Comparison of ENCODE assay signal across 10 mouse cellular contexts in genomic region chr15:85162693-85163663, GRCm38 (mm10). TPM values are rescaled to one million over a fixed set of nuclear protein-coding genes. Genes with fewer than 3 reads are reported as not detected.
DNase-seq lines count a peak whose midpoint lies in the region; ATAC-seq and TF ChIP-seq lines count a peak whose summit lies in the region.
"Had no signal": no experiment of that assay in that cellular context is flagged by ENCODE, and none has a peak within 500 bp of the region (broad histone marks: within the 10 kb centered on the region; RNA-seq: fewer than 3 reads in every experiment).

No protein-coding gene starts in this region.

- H3K4me2 ChIP-seq in forebrain, embryonic 16.5 days (ENCODE audit: low read length): no peak overlapping the region

- DNase-seq in cerebellum, postnatal 10 days: peak; percentile 16 to 22
- DNase-seq in cerebellum, postnatal 25 days: no peak
- DNase-seq in gastrocnemius, adult 2 months: peak; percentile 77
- DNase-seq in kidney, adult 18-20 months: peak; percentile 13
- peak; percentile 49 to 71 for DNase-seq in lung, postnatal 4 days
- DNase-seq in frontal cortex, postnatal 10 days (ENCODE audit: low spot score in 2 of 2): no peak
- DNase-seq: right cerebral cortex, adult 18-20 months had no signal

- 71% methylated on average over 21 of the region's 21 CpGs for WGBS in forebrain, embryonic 16.5 days

- H3K9ac ChIP-seq in forebrain, embryonic 16.5 days (replicated peaks; ENCODE audit: low read depth, low read length): no peak overlapping the region

- H3K4me3 ChIP-seq in gastrocnemius, adult 2 months: no peak overlapping the region
- H3K4me3 ChIP-seq in forebrain, embryonic 16.5 days (replicated peaks; ENCODE audit: low read length): no peak overlapping the region

- no peak for TF ChIP-seq CTCF in gastrocnemius, adult 2 months (IDR thresholded peaks at IDR 0.05)

- H3K27ac ChIP-seq in gastrocnemius, adult 2 months: peak overlapping the region; percentile 68
- no peak overlapping the region for H3K27ac ChIP-seq in forebrain, embryonic 16.5 days (ENCODE audit: low read length)

- no peak for ATAC-seq in megakaryocyte progenitor cell, adult 5-6 weeks (replicated peaks; ENCODE audit: poor library complexity)
- ATAC-seq in forebrain, embryonic 16.5 days: no peak

- no peaks in the 10 kb centered on the region for H3K36me3 ChIP-seq in forebrain, embryonic 16.5 days (ENCODE audit: control insufficient read depth, insufficient read depth)

- H3K9me3 ChIP-seq in forebrain, embryonic 16.5 days (ENCODE audit: control insufficient read depth, low read length): no peaks in the 10 kb centered on the region

- peaks cover 13% of the 10 kb centered on the region for H3K4me1 ChIP-seq in forebrain, embryonic 16.5 days (replicated peaks; ENCODE audit: control insufficient read depth, insufficient read depth, low read length)

- no peaks in the 10 kb centered on the region for H3K27me3 ChIP-seq in forebrain, embryonic 16.5 days (replicated peaks; ENCODE audit: control insufficient read depth, insufficient read depth, low read length)

- intact Hi-C loops in gastrocnemius, adult 2 months (cut with DNase I): no loop called here

RNA-seq across cellular contexts. Expression of gene Ribc2, which starts 31.1 kb away (rescaled TPM):
- not detected for total RNA-seq in gastrocnemius, adult 2 months (2021)
- total RNA-seq in megakaryocyte progenitor cell, adult 5-6 weeks (2015): not detected in 2 replicates
- total RNA-seq in megakaryocyte progenitor cell, adult 5-6 weeks (2017): not detected in 2 replicates
- 0.29 TPM in 1 of 2 replicates, not detected in the other for polyA plus RNA-seq in forebrain, embryonic 16.5 days (2015; fragmentation: Nextera tagmentation; extraction: Ambion mirVana)
- total RNA-seq: liver, adult 2 months had no signal
- polyA plus RNA-seq: liver, adult 2 months had no signal

RNA-seq across cellular contexts. Expression of gene Smc1b, which starts 31.2 kb away (rescaled TPM):
- total RNA-seq in gastrocnemius, adult 2 months (2021): not detected
- not detected in 2 replicates for total RNA-seq in megakaryocyte progenitor cell, adult 5-6 weeks (2015)
- not detected in 2 replicates for total RNA-seq in megakaryocyte progenitor cell, adult 5-6 weeks (2017)
- polyA plus RNA-seq in forebrain, embryonic 16.5 days (2015; fragmentation: Nextera tagmentation; extraction: Ambion mirVana): 0.32 and 0.54 TPM in 2 replicates

RNA-seq across cellular contexts. Expression of gene Fbln1, which starts 42.8 kb away (rescaled TPM):
- 10 to 100 TPM in 1 of 2 experiments, 1 to 10 TPM in 1; 6.5 to 20.9 TPM for total RNA-seq in gastrocnemius, adult 2 months (2021)
- 0.42 and 0.47 TPM in 2 replicates for total RNA-seq in megakaryocyte progenitor cell, adult 5-6 weeks (2015)
- total RNA-seq in megakaryocyte progenitor cell, adult 5-6 weeks (2017): 0.24 and 0.37 TPM in 2 replicates
- 50.9 and 55.5 TPM in 2 replicates for polyA plus RNA-seq in forebrain, embryonic 16.5 days (2015; fragmentation: Nextera tagmentation; extraction: Ambion mirVana)

Comparison
In these comparisons a context has a peak if more than half of its experiments do, and no peak if none do; other contexts are left out.
1. DNase-seq: peak in cerebellum, postnatal 10 days (2 of 2), gastrocnemius, adult 2 months (single experiment), kidney, adult 18-20 months (single experiment) and lung, postnatal 4 days (2 of 2); none in cerebellum, postnatal 25 days (0 of 2) and frontal cortex, postnatal 10 days (0 of 2).
2. RNA of gene Fbln1, which starts 42.8 kb away (total RNA-seq): 6.5 to 20.9 TPM in gastrocnemius, adult 2 months; 0.24 to 0.47 TPM in megakaryocyte progenitor cell, adult 5-6 weeks; every median in the first group is over 4 times any median in the second.